21 mouse cellular contexts compared by ENCODE assay signal in genomic region chr1:60810821-60811220, GRCm38 (mm10).
"Had no signal": no experiment of that assay in that cellular context is flagged by ENCODE, and none has a peak within 500 bp of the region (broad histone marks: within the 10 kb centered on the region; RNA-seq: fewer than 3 reads in every experiment).

No protein-coding gene starts in this region.

- DNase-seq: kidney, adult 9 months; kidney, postnatal 14 days; kidney, postnatal 4 days; liver; liver, embryonic 13.5 days; lung, embryonic 14.5 days; lung, postnatal 10 days; lung, postnatal 36 days; retina, postnatal 1 day; right cerebral cortex, postnatal 25 days; spleen, adult 18-20 months; thymus, postnatal 25 days had no signal

- H3K27ac ChIP-seq: limb, embryonic 10.5 days; limb, embryonic 13.5 days; liver, embryonic 13.5 days; midbrain, embryonic 10.5 days; midbrain, embryonic 13.5 days; neural tube, embryonic 13.5 days; stomach, embryonic 15.5 days had no signal

- ATAC-seq: midbrain, embryonic 13.5 days; midbrain, embryonic 16.5 days had no signal

- H3K27me3 ChIP-seq: limb, embryonic 13.5 days; liver, embryonic 13.5 days; megakaryocyte, embryonic 14.5 days; midbrain, embryonic 13.5 days; neural tube, embryonic 13.5 days; stomach, embryonic 15.5 days had no signal

- H3K9me3 ChIP-seq: limb, embryonic 10.5 days; limb, embryonic 13.5 days; liver, embryonic 13.5 days; midbrain, embryonic 10.5 days; midbrain, embryonic 13.5 days; neural tube, embryonic 13.5 days; stomach, embryonic 15.5 days had no signal

- H3K9ac ChIP-seq: limb, embryonic 13.5 days; liver, embryonic 13.5 days; lung, embryonic 14.5 days; midbrain, embryonic 13.5 days; neural tube, embryonic 13.5 days; stomach, embryonic 15.5 days had no signal

- H3K36me3 ChIP-seq: limb, embryonic 10.5 days; limb, embryonic 13.5 days; liver, embryonic 13.5 days; midbrain, embryonic 10.5 days; midbrain, embryonic 13.5 days; neural tube, embryonic 13.5 days; stomach, embryonic 15.5 days had no signal

- H3K4me3 ChIP-seq: limb, embryonic 10.5 days; limb, embryonic 13.5 days; liver, embryonic 13.5 days; megakaryocyte, embryonic 14.5 days; midbrain, embryonic 10.5 days; midbrain, embryonic 13.5 days; myocyte; neural tube, embryonic 13.5 days; stomach, embryonic 15.5 days had no signal

- H3K4me2 ChIP-seq: limb, embryonic 13.5 days; liver, embryonic 13.5 days; lung, embryonic 14.5 days; midbrain, embryonic 13.5 days; neural tube, embryonic 13.5 days; stomach, embryonic 15.5 days had no signal

- H3K4me1 ChIP-seq: limb, embryonic 10.5 days; limb, embryonic 13.5 days; liver, embryonic 13.5 days; midbrain, embryonic 13.5 days; neural tube, embryonic 13.5 days; stomach, embryonic 15.5 days had no signal
